Mouse (Mus musculus) forebrain, postnatal 0 days (tissue): ENCODE measurements around the gene Otol1. TPM values are rescaled to one million over a fixed set of nuclear protein-coding genes. Genes with fewer than 3 reads are reported as not detected.
A peak's percentile ranks its signal among the peaks of the same experiment; 100 is the strongest.

Source experiments
- ATAC-seq: fragments of 200-750 bp; cut with Nextera tagmentation; 2 replicates; pipeline ENCODE4 v1.8.0; 2017; ENCODE audit warnings: mild to moderate bottlenecking, moderate library complexity
- DNase-seq: peaks from one replicate; pipeline ENCODE4 v3.0.0-alpha.2; 2015
- H3K27ac ChIP-seq: fragments of 300-500 bp; sonication (generic); 2 replicates; pipeline ENCODE4 v1.5.1; 2014; ENCODE audit warnings: low read depth, mild to moderate bottlenecking, antibody characterized with exemption, low read length, moderate library complexity, mixed read lengths
- H3K27me3 ChIP-seq: fragments of 300-500 bp; sonication (generic); 2 replicates; pipeline ENCODE4 v1.6.1; 2014; ENCODE audit warnings: mild to moderate bottlenecking, low read length, mixed read lengths; ENCODE audit not compliant: insufficient read depth
- H3K36me3 ChIP-seq: fragments of 300-500 bp; sonication (generic); 2 replicates; pipeline ENCODE4 v1.6.1; 2014; ENCODE audit warnings: mild to moderate bottlenecking, moderate library complexity; ENCODE audit not compliant: insufficient read depth
- H3K4me1 ChIP-seq: fragments of 300-500 bp; sonication (generic); 2 replicates; pipeline ENCODE4 v1.6.1; 2014; ENCODE audit warnings: antibody characterized with exemption; ENCODE audit not compliant: insufficient read depth
- H3K4me2 ChIP-seq: fragments of 300-500 bp; sonication (generic); 2 replicates; pipeline ENCODE4 v1.6.1; 2014; ENCODE audit warnings: low read depth, mild to moderate bottlenecking, moderate library complexity
- H3K4me3 ChIP-seq: fragments of 300-500 bp; sonication (generic); 2 replicates; pipeline ENCODE4 v1.5.1; 2014; ENCODE audit warnings: low read depth, low read length, mixed read lengths
- H3K9ac ChIP-seq: fragments of 300-500 bp; sonication (generic); 2 replicates; pipeline ENCODE4 v1.6.1; 2014; ENCODE audit warnings: mild to moderate bottlenecking
- H3K9me3 ChIP-seq: fragments of 300-500 bp; sonication (generic); 2 replicates; pipeline ENCODE4 v1.6.1; 2016; ENCODE audit warnings: low read length
- CTCF ChIP-seq: sonication (generic); IDR thresholded peaks from 2 replicates; pipeline ENCODE4 v1.5.1; 2016; ENCODE audit warnings: antibody characterized with exemption, control low read depth, low read depth
- WGBS: fragments of 180-500 bp; shearing (Covaris S2); extraction: QIAGEN DNeasy Blood & Tissue Kit; methylation state at CpG from one replicate; pipeline ENCODE4 v1.1.7; 2014; 5-methylcytosine and 5-hydroxymethylcytosine counted together
- polyA plus RNA-seq: library from polyadenylated mRNA; unstranded; fragments of >200 nt; fragmentation: Nextera tagmentation; extraction: Ambion mirVana; gene quantifications from 2 replicates; pipeline ENCODE4 v1.2.1, GENCODE M21; 2015
- total RNA-seq: library from RNA; depleted of rRNA; stranded (reverse); fragments of >200 nt; gene quantifications from 2 replicates; pipeline ENCODE4 v1.2.3, GENCODE M21; 2014; rRNA removed

Gene Otol1
- not detected in 2 replicates for total RNA-seq
- polyA plus RNA-seq, result not detected in 2 replicates

GRCm38 (mm10) chr3:70007313-70007712 is at the start of gene Otol1:
Otol1 (plus strand) TSS chr3:70007613.
- Histone ChIP-seq H3K9me3 (no peaks in the 10 kb centered on the region), H3K4me3 (no peak within 1 kb of the TSS), H3K4me1 (no peaks in the 10 kb centered on the region), H3K27me3 (no peaks in the 10 kb centered on the region), H3K9ac (no peak within 1 kb of the TSS), H3K36me3 (no peaks in the 10 kb centered on the region), H3K27ac (no peak within 1 kb of the TSS), H3K4me2 (no peak within 1 kb of the TSS)
- TF ChIP-seq CTCF, result no peak
- ATAC-seq, result no peak
- WGBS, result 81% methylated on average over 4 of the region's 4 CpGs
- DNase-seq, result no peak

GRCm38 (mm10) chr3:69962187-69962586 is 45.2 kb upstream of the Otol1 start:
- Histone ChIP-seq H3K4me2 (no peak overlapping the region), H3K27ac (no peak overlapping the region), H3K9ac (no peak overlapping the region), H3K36me3 (no peaks in the 10 kb centered on the region), H3K4me1 (no peaks in the 10 kb centered on the region), H3K4me3 (no peak overlapping the region), H3K9me3 (no peaks in the 10 kb centered on the region), H3K27me3 (no peaks in the 10 kb centered on the region)
- no peak for ATAC-seq
- DNase-seq, result no peak
- TF ChIP-seq CTCF, result peak; percentile 50
- WGBS, result 58% methylated on average over 5 of the region's 5 CpGs

- H3K9me3 ChIP-seq, result no peaks in the 10 kb centered on the region
- H3K36me3 ChIP-seq, result no peaks in the 10 kb centered on the region
- no peak for DNase-seq
- no peak overlapping the region for H3K4me3 ChIP-seq
- H3K27ac ChIP-seq, result no peak overlapping the region
- no peaks in the 10 kb centered on the region for H3K4me1 ChIP-seq
- 33% methylated on average over 6 of the region's 6 CpGs for WGBS
- no peak overlapping the region for H3K9ac ChIP-seq
- TF ChIP-seq CTCF, result no peak
- H3K27me3 ChIP-seq, result no peaks in the 10 kb centered on the region
- peak; percentile 42 for ATAC-seq
- H3K4me2 ChIP-seq, result no peak overlapping the region
These were observed 35.8 kb upstream of the Otol1 start for GRCm38 (mm10) chr3:69971482-69972097.

GRCm38 (mm10) chr3:69978092-69978491 is 29.3 kb upstream of the Otol1 start:
- Histone ChIP-seq H3K9me3 (no peaks in the 10 kb centered on the region), H3K27ac (no peak overlapping the region), H3K4me1 (no peaks in the 10 kb centered on the region), H3K9ac (no peak overlapping the region), H3K4me2 (no peak overlapping the region), H3K4me3 (no peak overlapping the region), H3K36me3 (no peaks in the 10 kb centered on the region), H3K27me3 (no peaks in the 10 kb centered on the region)
- TF ChIP-seq CTCF, result no peak
- DNase-seq (no peak), ATAC-seq (no peak)

GRCm38 (mm10) chr3:69993806-69994205 is 13.6 kb upstream of the Otol1 start:
- no peaks in the 10 kb centered on the region for H3K9me3 ChIP-seq
- no peak overlapping the region for H3K4me2 ChIP-seq
- no peaks in the 10 kb centered on the region for H3K36me3 ChIP-seq
- H3K27ac ChIP-seq, result no peak overlapping the region
- ATAC-seq (no peak), DNase-seq (no peak)
- 41% methylated on average over 4 of the region's 4 CpGs for WGBS
- no peaks in the 10 kb centered on the region for H3K4me1 ChIP-seq
- H3K27me3 ChIP-seq, result no peaks in the 10 kb centered on the region
- TF ChIP-seq CTCF, result no peak
- no peak overlapping the region for H3K4me3 ChIP-seq
- no peak overlapping the region for H3K9ac ChIP-seq

GRCm38 (mm10) chr3:70001540-70001939 is 5.9 kb upstream of the Otol1 start:
- H3K4me3 ChIP-seq, result no peak overlapping the region
- no peaks in the 10 kb centered on the region for H3K4me1 ChIP-seq
- H3K9ac ChIP-seq, result no peak overlapping the region
- no peak overlapping the region for H3K27ac ChIP-seq
- no peak overlapping the region for H3K4me2 ChIP-seq
- no peak for DNase-seq
- H3K36me3 ChIP-seq, result no peaks in the 10 kb centered on the region
- no peak for ATAC-seq
- H3K9me3 ChIP-seq, result no peaks in the 10 kb centered on the region
- no peak for TF ChIP-seq CTCF
- WGBS, result 15% methylated on average over 9 of the region's 9 CpGs
- H3K27me3 ChIP-seq, result no peaks in the 10 kb centered on the region

GRCm38 (mm10) chr3:70003126-70003764 is 4.2 kb upstream of the Otol1 start:
- Histone ChIP-seq H3K27me3 (no peaks in the 10 kb centered on the region), H3K27ac (no peak overlapping the region), H3K4me1 (no peaks in the 10 kb centered on the region), H3K4me2 (no peak overlapping the region), H3K9ac (no peak overlapping the region), H3K4me3 (no peak overlapping the region), H3K9me3 (no peaks in the 10 kb centered on the region), H3K36me3 (no peaks in the 10 kb centered on the region)
- ATAC-seq, result peak; percentile 51; the same call in 1 of the 2 replicates
- DNase-seq, result no peak
- no peak for TF ChIP-seq CTCF
- 67% methylated on average over 17 of the region's 17 CpGs for WGBS
